Mouse (Mus musculus) intestine, embryonic 14.5 days (tissue): Measurements from ENCODE around the gene Gm10406. TPM values are rescaled to one million over a fixed set of nuclear protein-coding genes. Genes with fewer than 3 reads are reported as not detected.
"Not testable (repeated sequence)": the region's sequence is repeated elsewhere in the genome, so short reads cannot be mapped to it uniquely, and the experiment has no call there.

ENCODE experiments used
- ATAC-seq: fragments of 200-750 bp; cut with Nextera tagmentation; replicated peaks from 2 replicates; pipeline ENCODE4 v1.8.0; 2017; ENCODE audit warnings: low read depth, moderate number of reproducible peaks, moderate TSS enrichment, moderate library complexity; ENCODE audit not compliant: low FRiP score, low TSS enrichment
- DNase-seq: peaks from one replicate; pipeline ENCODE4 v3.0.0-alpha.2; 2018; ENCODE audit warnings: low spot score
- H3K27ac ChIP-seq: fragments of 300-500 bp; sonication (generic); 2 replicates; pipeline ENCODE4 v1.5.1; 2014; ENCODE audit warnings: low read depth, mild to moderate bottlenecking, control low read depth
- H3K27me3 ChIP-seq: fragments of 300-500 bp; sonication (generic); replicated peaks from 2 replicates; pipeline ENCODE4 v1.6.1; 2014; ENCODE audit warnings: low read length, control low read depth; ENCODE audit not compliant: control insufficient read depth, insufficient read depth
- H3K36me3 ChIP-seq: fragments of 300-500 bp; sonication (generic); 2 replicates; pipeline ENCODE4 v1.6.1; 2014; ENCODE audit warnings: low read length, control low read depth; ENCODE audit not compliant: control insufficient read depth, insufficient read depth
- H3K4me1 ChIP-seq: fragments of 300-500 bp; sonication (generic); replicated peaks from 2 replicates; pipeline ENCODE4 v1.6.1; 2014; ENCODE audit warnings: low read length, control low read depth, mixed read lengths; ENCODE audit not compliant: control insufficient read depth, insufficient read depth
- H3K4me2 ChIP-seq: fragments of 300-500 bp; sonication (generic); 2 replicates; pipeline ENCODE4 v1.6.1; 2014; ENCODE audit warnings: low read length
- H3K4me3 ChIP-seq: fragments of 300-500 bp; sonication (generic); 2 replicates; pipeline ENCODE4 v1.5.1; 2014; ENCODE audit warnings: low read depth, low read length, control low read depth, mixed read lengths
- H3K9ac ChIP-seq: fragments of 300-500 bp; sonication (generic); 2 replicates; pipeline ENCODE4 v1.6.1; 2014; ENCODE audit warnings: mild to moderate bottlenecking, low read length
- H3K9me3 ChIP-seq: fragments of 300-500 bp; sonication (generic); 2 replicates; pipeline ENCODE4 v1.6.1; 2016; ENCODE audit warnings: low read length, control low read depth; ENCODE audit not compliant: control insufficient read depth
- WGBS: fragments of 180-500 bp; shearing (Covaris S2); extraction: QIAGEN DNeasy Blood & Tissue Kit; methylation state at CpG from one replicate; pipeline ENCODE4 v1.1.7; 2014; 5-methylcytosine and 5-hydroxymethylcytosine counted together
- polyA plus RNA-seq: library from polyadenylated mRNA; unstranded; fragments of >200 nt; fragmentation: Nextera tagmentation; extraction: Ambion mirVana; gene quantifications from 2 replicates; pipeline ENCODE4 v1.2.1, GENCODE M21; 2014

Gm10406 gene
- 1.1 and 1.3 TPM in 2 replicates for polyA plus RNA-seq

DNA sequence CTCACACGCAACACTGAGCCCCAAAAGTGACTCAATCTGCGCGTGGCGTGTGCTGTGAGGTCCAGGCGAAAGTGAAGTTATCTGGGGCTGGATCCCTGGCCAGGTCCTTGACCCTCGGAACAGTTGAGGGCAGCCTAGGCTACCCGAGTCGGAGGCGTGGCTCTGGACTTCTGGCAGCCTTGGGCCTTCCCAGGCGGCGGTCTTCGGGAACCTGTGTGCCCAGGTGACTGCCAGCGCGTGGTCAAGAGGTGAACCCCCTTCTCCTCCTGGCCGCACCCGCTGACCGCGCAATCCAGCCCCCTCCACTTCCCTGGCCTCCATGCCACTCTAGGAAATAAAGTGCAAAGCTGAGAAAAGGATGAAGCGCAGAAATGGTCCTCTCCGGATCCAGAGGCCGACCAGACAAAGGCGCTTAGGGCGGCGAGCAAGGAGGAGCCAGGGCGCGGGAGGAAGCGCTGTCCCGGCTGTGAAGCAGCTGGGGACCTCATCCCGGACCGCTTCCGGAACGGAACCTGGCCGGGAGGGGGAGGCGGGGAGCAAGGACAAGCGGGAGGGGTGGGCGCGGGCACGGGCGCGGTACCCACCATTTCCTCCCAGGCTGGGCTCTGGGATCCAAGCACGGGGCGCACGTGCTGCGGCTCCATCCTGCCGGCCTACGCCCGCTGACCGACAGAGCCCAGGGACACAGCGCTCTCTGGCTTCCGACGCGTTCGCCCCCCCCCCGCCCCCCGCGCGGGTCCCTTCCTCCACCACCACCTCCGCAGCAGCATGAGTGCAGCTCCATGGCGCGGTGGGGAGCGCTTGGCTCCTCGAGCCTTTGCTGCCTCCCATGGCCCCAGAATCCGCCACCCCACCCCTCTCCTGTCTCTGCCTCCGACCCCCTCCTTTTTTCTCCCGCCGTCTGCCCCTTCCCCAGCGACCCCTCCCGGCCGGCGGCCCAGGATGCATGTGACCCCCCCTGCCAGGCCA, at the start of gene Gm10406:
Gene Gm10406, minus strand, starts transcription at position 669 of the 969 bp plus-strand sequence.
- Histone ChIP-seq H3K4me3 (peak within 1 kb of the TSS; percentile 37), H3K9ac (peak within 1 kb of the TSS; percentile 39), H3K4me2 (peak within 1 kb of the TSS; percentile 55)
- WGBS = 1% methylated on average over 38 of the region's 70 CpGs
- H3K27ac ChIP-seq, ATAC-seq, H3K4me1 ChIP-seq, H3K9me3 ChIP-seq, H3K36me3 ChIP-seq, H3K27me3 ChIP-seq: not testable (repeated sequence)
- peak; percentile 64 for DNase-seq

DNA sequence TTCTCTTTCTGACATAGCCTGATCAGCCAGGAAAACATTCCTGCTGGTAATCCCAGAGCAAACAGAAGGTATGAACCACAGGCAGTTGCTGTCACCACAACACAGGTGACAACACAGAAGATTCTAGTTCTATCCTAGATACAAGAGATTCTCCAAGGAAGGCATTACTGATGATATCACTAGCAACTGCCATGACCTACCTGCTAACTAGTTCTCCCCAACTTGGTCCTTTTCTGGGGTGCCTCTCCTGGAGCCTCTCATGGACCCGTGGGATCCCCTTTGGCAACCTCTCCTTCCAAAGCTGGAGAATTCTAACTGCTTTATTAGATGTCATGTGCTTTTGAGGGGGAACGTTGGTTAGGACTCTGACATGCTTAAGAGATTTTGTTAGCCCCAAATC, 17.6 kb upstream of the Gm10406 start, which contains the start of gene Gm3685:
Gene Gm3685, minus strand, starts transcription at position 101 of the 400 bp plus-strand sequence.
- WGBS = no CpG with 5 or more reads among the region's 2 CpGs
- H3K4me3 ChIP-seq, DNase-seq, H3K4me2 ChIP-seq, ATAC-seq, H3K9me3 ChIP-seq, H3K27me3 ChIP-seq, H3K9ac ChIP-seq, H3K36me3 ChIP-seq, H3K27ac ChIP-seq, H3K4me1 ChIP-seq: not testable (repeated sequence)

DNA sequence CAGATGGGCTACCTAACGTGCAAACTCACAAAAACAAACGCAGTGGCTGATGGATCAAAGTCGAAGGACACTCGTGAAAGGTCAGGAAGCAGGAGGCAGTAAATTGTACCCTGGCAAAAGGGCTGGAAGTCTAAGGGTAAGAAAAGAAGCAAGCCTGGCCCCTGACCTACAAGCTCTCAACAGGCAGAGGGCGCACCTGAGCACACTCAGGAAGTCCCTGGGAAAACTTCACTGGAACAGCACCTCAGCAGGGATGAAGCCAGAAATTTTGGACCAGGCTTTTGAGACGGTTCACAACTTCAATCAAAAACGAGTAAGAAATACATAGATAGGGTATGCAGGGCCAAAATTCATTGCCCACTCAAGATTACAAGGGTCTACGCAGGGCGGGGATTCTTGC, 975 bp downstream of the Gm10406 start:
- not testable (repeated sequence) for DNase-seq, H3K4me1 ChIP-seq, ATAC-seq, H3K36me3 ChIP-seq, H3K27me3 ChIP-seq, H3K4me3 ChIP-seq, H3K27ac ChIP-seq, H3K9me3 ChIP-seq, H3K9ac ChIP-seq
- 6% methylated on average over 9 of the region's 9 CpGs for WGBS
- peak overlapping the region; percentile 55; the same call in 1 of the 2 replicates for H3K4me2 ChIP-seq

DNA sequence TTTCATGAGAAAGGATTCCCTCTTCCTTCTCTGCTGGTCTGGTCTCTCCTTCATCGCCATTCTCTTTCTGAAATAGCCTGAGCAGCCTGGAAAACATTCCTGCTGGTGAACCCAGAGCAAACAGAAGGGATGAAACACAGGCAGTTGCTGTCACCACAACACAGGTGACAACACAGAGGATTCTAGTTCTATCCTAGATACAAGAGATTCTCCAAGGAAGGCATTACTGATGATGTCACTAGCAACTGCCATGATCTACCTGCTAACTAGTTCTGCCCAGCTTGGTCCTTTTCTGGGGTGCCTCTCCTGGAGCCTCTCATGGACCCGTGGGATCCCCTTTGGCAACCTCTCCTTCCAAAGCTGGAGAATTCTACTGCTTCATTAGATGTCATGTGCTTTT, 53.5 kb downstream of the Gm10406 start, which contains the start of gene Gm6356:
Gene Gm6356, minus strand, starts transcription at position 101 of the 400 bp plus-strand sequence.
- H3K4me1 ChIP-seq, H3K9ac ChIP-seq, H3K27me3 ChIP-seq, H3K9me3 ChIP-seq, ATAC-seq, H3K4me2 ChIP-seq, H3K27ac ChIP-seq, H3K4me3 ChIP-seq, H3K36me3 ChIP-seq, DNase-seq: not testable (repeated sequence)
- WGBS = 52% methylated on average over 1 of the region's 2 CpGs

Other genes starting within 250 kb of the Gm10406 start
- gene Gm3642, start 187.1 kb downstream of the Gm10406 start, polyA plus RNA-seq = not detected in 2 replicates
- 1.2 and 1.5 TPM in 2 replicates for gene Gm3667, start 137.5 kb downstream of the Gm10406 start, polyA plus RNA-seq
- gene Gm6356, start 53.6 kb downstream of the Gm10406 start, polyA plus RNA-seq = not detected in 2 replicates
- not detected in 2 replicates for gene Gm3685, start 17.5 kb upstream of the Gm10406 start, polyA plus RNA-seq
- 1.8 and 1.9 TPM in 2 replicates for gene Gm3696, start 73.2 kb upstream of the Gm10406 start, polyA plus RNA-seq
- gene Gm6676, start 98.0 kb upstream of the Gm10406 start, polyA plus RNA-seq = not detected in 2 replicates
- gene Gm3512, start 147.1 kb upstream of the Gm10406 start, polyA plus RNA-seq = 3.0 and 5.2 TPM in 2 replicates
- gene Gm16434, start 167.1 kb upstream of the Gm10406 start, polyA plus RNA-seq = not detected in 2 replicates
- gene Gm3727, start 237.3 kb upstream of the Gm10406 start, polyA plus RNA-seq = not detected in 2 replicates